Mouse (Mus musculus): ENCODE results near the gene Nkx6-1. TPM values are rescaled to one million over a fixed set of nuclear protein-coding genes. Genes with fewer than 3 reads are reported as not detected.
A peak's percentile ranks its signal among the peaks of the same experiment; 100 is the strongest.

Nkx6-1 gene
- total RNA-seq (2021): not detected
- long read RNA-seq, experiment 1: 0 reads
- long read RNA-seq, experiment 2: 0 reads

- peak in 1 of 2 experiments; percentile 59 for DNase-seq (ENCODE audit: low spot score in 2 of 2)
Measured at GRCm38 (mm10) chr5:101664945-101665615, at the start of gene Nkx6-1. Nkx6-1 (minus strand) TSS chr5:101664996.

- no peak for DNase-seq (ENCODE audit: low spot score in 2 of 2)
Measured at GRCm38 (mm10) chr5:101713064-101713613, 48.3 kb upstream of the Nkx6-1 start.

GRCm38 (mm10) chr5:101703374-101704260, 38.8 kb upstream of the Nkx6-1 start:
- no peak for DNase-seq (ENCODE audit: low spot score in 2 of 2)

GRCm38 (mm10) chr5:101702636-101703035, 37.8 kb upstream of the Nkx6-1 start:
- DNase-seq (ENCODE audit: low spot score in 2 of 2): no peak

- DNase-seq (ENCODE audit: low spot score in 2 of 2): no peak
Measured at GRCm38 (mm10) chr5:101700607-101701006, 35.8 kb upstream of the Nkx6-1 start.

- no peak for DNase-seq (ENCODE audit: low spot score in 2 of 2)
Measured at GRCm38 (mm10) chr5:101688581-101688980, 23.8 kb upstream of the Nkx6-1 start.

- no peak for DNase-seq (ENCODE audit: low spot score in 2 of 2)
Measured at GRCm38 (mm10) chr5:101683340-101683739, 18.5 kb upstream of the Nkx6-1 start.

GRCm38 (mm10) chr5:101680338-101680737, 15.5 kb upstream of the Nkx6-1 start:
- DNase-seq (ENCODE audit: low spot score in 2 of 2): no peak

GRCm38 (mm10) chr5:101669381-101669780, 4.6 kb upstream of the Nkx6-1 start:
- DNase-seq (ENCODE audit: low spot score in 2 of 2): no peak

GRCm38 (mm10) chr5:101668475-101668874, 3.7 kb upstream of the Nkx6-1 start:
- no peak for DNase-seq (ENCODE audit: low spot score in 2 of 2)

GRCm38 (mm10) chr5:101668028-101668427, 3.2 kb upstream of the Nkx6-1 start:
- no peak for DNase-seq (ENCODE audit: low spot score in 2 of 2)

- no peak for DNase-seq (ENCODE audit: low spot score in 2 of 2)
Measured at GRCm38 (mm10) chr5:101667263-101667990, 2.6 kb upstream of the Nkx6-1 start.

GRCm38 (mm10) chr5:101666713-101667112, 1.9 kb upstream of the Nkx6-1 start:
- DNase-seq (ENCODE audit: low spot score in 2 of 2): no peak

GRCm38 (mm10) chr5:101666091-101666490, 1.3 kb upstream of the Nkx6-1 start:
- no peak for DNase-seq (ENCODE audit: low spot score in 2 of 2)

GRCm38 (mm10) chr5:101664423-101664921, 324 bp downstream of the Nkx6-1 start:
- peak in 1 of 2 experiments; percentile 19 for DNase-seq (ENCODE audit: low spot score in 2 of 2)

GRCm38 (mm10) chr5:101663621-101664422, 974 bp downstream of the Nkx6-1 start:
- DNase-seq (ENCODE audit: low spot score in 2 of 2): no peak

- peak in 1 of 2 experiments; percentile 63 for DNase-seq (ENCODE audit: low spot score in 2 of 2)
Measured at GRCm38 (mm10) chr5:101663176-101663575, 1.6 kb downstream of the Nkx6-1 start.

GRCm38 (mm10) chr5:101662485-101662884, 2.3 kb downstream of the Nkx6-1 start:
- no peak for DNase-seq (ENCODE audit: low spot score in 2 of 2)

GRCm38 (mm10) chr5:101661561-101662211, 3.1 kb downstream of the Nkx6-1 start:
- no peak for DNase-seq (ENCODE audit: low spot score in 2 of 2)

GRCm38 (mm10) chr5:101660666-101661065, 4.1 kb downstream of the Nkx6-1 start:
- DNase-seq (ENCODE audit: low spot score in 2 of 2): no peak
